Comparison of ENCODE assay signal across 15 mouse cellular contexts in genomic region chr6:40145601-40146000, GRCm38 (mm10).
"Had no signal": no experiment of that assay in that cellular context is flagged by ENCODE, and none has a peak within 500 bp of the region (broad histone marks: within the 10 kb centered on the region; RNA-seq: fewer than 3 reads in every experiment).

No protein-coding gene starts in this region.

- ATAC-seq: hindbrain, postnatal 0 days; intestine, embryonic 16.5 days; liver, embryonic 12.5 days had no signal

- DNase-seq: gastrocnemius, postnatal 14 days; gastrocnemius, postnatal 36 days; heart, adult 18-20 months; heart, postnatal 10 days; kidney, adult 11 months; kidney, adult 2 months; kidney, adult 9 months; kidney, postnatal 14 days; kidney, postnatal 36 days; layer of hippocampus, adult 9-11 months; layer of hippocampus, postnatal 36 days; left cerebral cortex, postnatal 4 days had no signal
